Comparison of ENCODE assay signal across 29 mouse cellular contexts in genomic region chr5:64932215-64932614, GRCm38 (mm10). TPM values are rescaled to one million over a fixed set of nuclear protein-coding genes. Genes with fewer than 3 reads are reported as not detected.
A peak's percentile ranks its signal among the peaks of the same experiment; 100 is the strongest.
DNase-seq lines count a peak whose midpoint lies in the region; ATAC-seq and TF ChIP-seq lines count a peak whose summit lies in the region.
"Had no signal": no experiment of that assay in that cellular context is flagged by ENCODE, and none has a peak within 500 bp of the region (broad histone marks: within the 10 kb centered on the region; RNA-seq: fewer than 3 reads in every experiment).

No protein-coding gene starts in this region.

- peak; percentile 31; the same call in 1 of the 2 replicates for ATAC-seq in intestine, postnatal 0 days
- ATAC-seq in intestine, embryonic 15.5 days: no peak
- ATAC-seq: intestine, embryonic 16.5 days; midbrain, embryonic 16.5 days had no signal

- no peaks in the 10 kb centered on the region for H3K27me3 ChIP-seq in intestine, postnatal 0 days (replicated peaks; ENCODE audit: control insufficient read depth, insufficient read depth, low read length)
- H3K27me3 ChIP-seq in intestine, embryonic 15.5 days (replicated peaks): no peaks in the 10 kb centered on the region
- no peaks in the 10 kb centered on the region for H3K27me3 ChIP-seq in spleen, adult 2 months (ENCODE audit: control insufficient read depth, insufficient read depth, low read length)
- no peaks in the 10 kb centered on the region for H3K27me3 ChIP-seq in small intestine, adult 2 months (ENCODE audit: control insufficient read depth, insufficient read depth, low read length)
- H3K27me3 ChIP-seq: heart, embryonic 12.5 days; hindbrain, embryonic 15.5 days; liver, embryonic 15.5 days; lung, embryonic 15.5 days had no signal

- H3K9ac ChIP-seq in intestine, postnatal 0 days (ENCODE audit: low read depth, low read length): no peak overlapping the region
- no peak overlapping the region for H3K9ac ChIP-seq in intestine, embryonic 15.5 days
- H3K9ac ChIP-seq: heart, embryonic 12.5 days; hindbrain, embryonic 15.5 days; liver, embryonic 15.5 days; lung, embryonic 15.5 days had no signal

- TF ChIP-seq CTCF in intestine, postnatal 0 days (IDR thresholded peaks at IDR 0.05; ENCODE audit: low read depth): no peak
- no peak for TF ChIP-seq CTCF in spleen, adult 2 months (IDR thresholded peaks at IDR 0.05; ENCODE audit: extremely low read depth, insufficient read depth, insufficient read length, insufficient replicate concordance)
- no peak for TF ChIP-seq CTCF in bone marrow, adult 2 months (IDR thresholded peaks at IDR 0.05; ENCODE audit: control insufficient read depth, insufficient read depth, low read length)
- TF ChIP-seq CTCF in small intestine, adult 2 months (IDR thresholded peaks at IDR 0.05; ENCODE audit: extremely low read depth, insufficient read length, insufficient replicate concordance, low read depth, low read length): no peak

- no peak overlapping the region for H3K27ac ChIP-seq in intestine, postnatal 0 days (ENCODE audit: low read depth, low read length)
- no peak overlapping the region for H3K27ac ChIP-seq in intestine, embryonic 15.5 days
- H3K27ac ChIP-seq in spleen, adult 2 months (ENCODE audit: insufficient read depth, low read length): peak overlapping the region; percentile 79
- peak overlapping the region; percentile 20; the same call in 1 of the 2 replicates for H3K27ac ChIP-seq in bone marrow, adult 2 months (ENCODE audit: control insufficient read depth, insufficient read depth, low read depth, low read length, poor library complexity)
- H3K27ac ChIP-seq in small intestine, adult 2 months (ENCODE audit: insufficient read depth, low read depth, low read length): peak overlapping the region; percentile 37; the same call in 1 of the 2 replicates
- H3K27ac ChIP-seq: heart, adult 2 months; hindbrain, embryonic 10.5 days; hindbrain, embryonic 15.5 days; liver, embryonic 15.5 days; lung, embryonic 15.5 days; stomach, postnatal 0 days had no signal

- no peaks in the 10 kb centered on the region for H3K4me1 ChIP-seq in intestine, postnatal 0 days (replicated peaks; ENCODE audit: control insufficient read depth, insufficient read depth, low read length)
- H3K4me1 ChIP-seq in intestine, embryonic 15.5 days (replicated peaks): no peaks in the 10 kb centered on the region
- peaks cover 9% of the 10 kb centered on the region; the same call in 1 of the 2 replicates for H3K4me1 ChIP-seq in spleen, adult 2 months (ENCODE audit: control insufficient read depth, insufficient read depth, insufficient read length)
- peaks cover 4% of the 10 kb centered on the region for H3K4me1 ChIP-seq in bone marrow, adult 2 months (ENCODE audit: control insufficient read depth, insufficient read depth, low read length)
- H3K4me1 ChIP-seq in small intestine, adult 2 months (ENCODE audit: control insufficient read depth, insufficient read depth, insufficient read length, low read length): peaks cover 3% of the 10 kb centered on the region
- H3K4me1 ChIP-seq: heart, embryonic 12.5 days; hindbrain, embryonic 10.5 days; hindbrain, embryonic 15.5 days; liver, embryonic 15.5 days; lung, embryonic 15.5 days had no signal

- no peak for TF ChIP-seq POLR2A in spleen, adult 2 months (IDR thresholded peaks at IDR 0.05; ENCODE audit: low read depth, low read length)
- no peak for TF ChIP-seq POLR2A in bone marrow, adult 2 months (IDR thresholded peaks at IDR 0.05; ENCODE audit: borderline replicate concordance, control insufficient read depth, low read depth, low read length)
- no peak for TF ChIP-seq POLR2A in small intestine, adult 2 months (IDR thresholded peaks at IDR 0.05; ENCODE audit: low read depth, low read length)

- H3K36me3 ChIP-seq in intestine, postnatal 0 days (ENCODE audit: control insufficient read depth, insufficient read depth): no peaks in the 10 kb centered on the region
- H3K36me3 ChIP-seq in intestine, embryonic 15.5 days: no peaks in the 10 kb centered on the region
- peaks cover 17% of the 10 kb centered on the region for H3K36me3 ChIP-seq in spleen, adult 2 months (ENCODE audit: control insufficient read depth, insufficient read depth, low read length)
- no peaks in the 10 kb centered on the region for H3K36me3 ChIP-seq in small intestine, adult 2 months (ENCODE audit: control insufficient read depth, insufficient read depth, low read length)
- H3K36me3 ChIP-seq: heart, embryonic 12.5 days; hindbrain, embryonic 10.5 days; hindbrain, embryonic 15.5 days; liver, embryonic 15.5 days; lung, embryonic 15.5 days had no signal

- no peaks in the 10 kb centered on the region for H3K9me3 ChIP-seq in intestine, postnatal 0 days (ENCODE audit: control insufficient read depth)
- no peaks in the 10 kb centered on the region for H3K9me3 ChIP-seq in intestine, embryonic 15.5 days
- H3K9me3 ChIP-seq: heart, embryonic 12.5 days; hindbrain, embryonic 10.5 days; hindbrain, embryonic 15.5 days; liver, embryonic 15.5 days; lung, embryonic 15.5 days had no signal

- H3K4me2 ChIP-seq in intestine, postnatal 0 days (replicated peaks; ENCODE audit: low read depth): no peak overlapping the region
- no peak overlapping the region for H3K4me2 ChIP-seq in intestine, embryonic 15.5 days (replicated peaks)
- H3K4me2 ChIP-seq: heart, embryonic 12.5 days; hindbrain, embryonic 15.5 days; liver, embryonic 15.5 days; lung, embryonic 15.5 days; midbrain, embryonic 11.5 days had no signal

- peak in 1 of 2 experiments; percentile 23 for DNase-seq in spleen, adult 2 months (ENCODE audit: low read depth in 1 of 2, low spot score in 2 of 2)
- no peak for DNase-seq in spleen, postnatal 14 days (ENCODE audit: low spot score in 2 of 2)
- no peak for DNase-seq in right cerebral cortex, postnatal 36 days (ENCODE audit: low spot score in 2 of 2)
- DNase-seq in embryo, embryonic 9.5 days (ENCODE audit: extremely low spot score): no peak
- DNase-seq: adrenal gland, postnatal 10 days; cerebellum, adult 11 months; cerebellum, adult 9-11 months; gastrocnemius, postnatal 36 days; heart, adult 2 months; kidney, postnatal 4 days; layer of hippocampus, postnatal 36 days; left cerebral cortex, postnatal 4 days; right cerebral cortex, postnatal 25 days; thymus, adult 18-20 months; thymus, postnatal 25 days had no signal

- H3K4me3 ChIP-seq in intestine, postnatal 0 days (ENCODE audit: low read depth, low read length): no peak overlapping the region
- no peak overlapping the region for H3K4me3 ChIP-seq in intestine, embryonic 15.5 days (replicated peaks)
- H3K4me3 ChIP-seq in spleen, adult 2 months (ENCODE audit: extremely low read depth, insufficient read depth, insufficient read length): peak overlapping the region; percentile 58
- H3K4me3 ChIP-seq in bone marrow, adult 2 months (replicated peaks; ENCODE audit: control insufficient read depth, low read depth, low read length): peak overlapping the region; percentile 17
- H3K4me3 ChIP-seq in small intestine, adult 2 months (ENCODE audit: low read depth, low read length): no peak overlapping the region
- H3K4me3 ChIP-seq: erythroblast, embryonic 14.5 days; heart, adult 2 months; heart, embryonic 12.5 days; hindbrain, embryonic 10.5 days; hindbrain, embryonic 15.5 days; liver, embryonic 15.5 days; lung, embryonic 15.5 days had no signal

- WGBS in intestine, postnatal 0 days: 48% methylated on average over 3 of the region's 3 CpGs
- 46% methylated on average over 3 of the region's 3 CpGs for WGBS in intestine, embryonic 15.5 days
- WGBS in spleen, adult 2 months: 15% methylated on average over 3 of the region's 3 CpGs
- 9% methylated on average over 3 of the region's 3 CpGs for WGBS in bone marrow, adult 2 months
- WGBS in small intestine, adult 2 months: 30% methylated on average over 3 of the region's 3 CpGs

RNA-seq across cellular contexts. Expression of gene Tlr1, which starts 1.1 kb away (rescaled TPM):
- 1.0 and 1.6 TPM in 2 replicates for polyA plus RNA-seq in intestine, postnatal 0 days (2015; fragmentation: Nextera tagmentation; extraction: Ambion mirVana)
- 1.0 and 1.3 TPM in 2 replicates for polyA plus RNA-seq in intestine, embryonic 15.5 days (2015; fragmentation: Nextera tagmentation; extraction: Ambion mirVana)
- 20.8 and 42.8 TPM in 2 replicates for polyA plus RNA-seq in spleen, adult 2 months (2012; rRNA removed)
- polyA plus RNA-seq in bone marrow, adult 2 months (2011; ENCODE audit: insufficient read depth, insufficient read length, low replicate concordance, missing spikeins): 4.2 and 17.4 TPM in 2 replicates
- polyA plus RNA-seq in small intestine, adult 2 months (2012; rRNA removed): 1.4 and 1.5 TPM in 2 replicates
- polyA plus RNA-seq: erythroblast, embryonic 14.5 days had no signal

RNA-seq across cellular contexts. Expression of gene Tlr6, which starts 27.7 kb away (rescaled TPM):
- polyA plus RNA-seq in intestine, postnatal 0 days (2015; fragmentation: Nextera tagmentation; extraction: Ambion mirVana): 0.27 and 0.43 TPM in 2 replicates
- 0.42 and 0.59 TPM in 2 replicates for polyA plus RNA-seq in intestine, embryonic 15.5 days (2015; fragmentation: Nextera tagmentation; extraction: Ambion mirVana)
- polyA plus RNA-seq in spleen, adult 2 months (2012; rRNA removed): 2.4 and 3.4 TPM in 2 replicates
- polyA plus RNA-seq in bone marrow, adult 2 months (2011; ENCODE audit: insufficient read depth, insufficient read length, low replicate concordance, missing spikeins): 2.2 and 6.0 TPM in 2 replicates
- 0.28 and 0.37 TPM in 2 replicates for polyA plus RNA-seq in small intestine, adult 2 months (2012; rRNA removed)
- polyA plus RNA-seq: erythroblast, embryonic 14.5 days had no signal

RNA-seq across cellular contexts. Expression of gene Fam114a1, which starts 37.7 kb away (rescaled TPM):
- polyA plus RNA-seq in intestine, postnatal 0 days (2015; fragmentation: Nextera tagmentation; extraction: Ambion mirVana): 30.5 and 31.8 TPM in 2 replicates
- 38.2 and 40.2 TPM in 2 replicates for polyA plus RNA-seq in intestine, embryonic 15.5 days (2015; fragmentation: Nextera tagmentation; extraction: Ambion mirVana)
- 5.5 and 6.1 TPM in 2 replicates for polyA plus RNA-seq in spleen, adult 2 months (2012; rRNA removed)
- 4.9 and 9.4 TPM in 2 replicates for polyA plus RNA-seq in bone marrow, adult 2 months (2011; ENCODE audit: insufficient read depth, insufficient read length, low replicate concordance, missing spikeins)
- polyA plus RNA-seq in small intestine, adult 2 months (2012; rRNA removed): 15.4 and 18.9 TPM in 2 replicates
- polyA plus RNA-seq: erythroblast, embryonic 14.5 days had no signal

Comparison
In these comparisons a context has a peak if more than half of its experiments do, and no peak if none do; other contexts are left out.
1. H3K27ac ChIP-seq: peak in spleen, adult 2 months (single experiment), bone marrow, adult 2 months (single experiment) and small intestine, adult 2 months (single experiment); none in intestine, postnatal 0 days (single experiment) and intestine, embryonic 15.5 days (single experiment).
2. H3K4me3 ChIP-seq: peak in spleen, adult 2 months (single experiment) and bone marrow, adult 2 months (single experiment); none in intestine, postnatal 0 days (single experiment), intestine, embryonic 15.5 days (single experiment) and small intestine, adult 2 months (single experiment).